In genomic region chr6:31324717-31325116, GRCm38 (mm10) we compare ENCODE assay signal across 10 mouse cellular contexts.
DNase-seq lines count a peak whose midpoint lies in the region; ATAC-seq and TF ChIP-seq lines count a peak whose summit lies in the region.
"Had no signal": no experiment of that assay in that cellular context is flagged by ENCODE, and none has a peak within 500 bp of the region (broad histone marks: within the 10 kb centered on the region; RNA-seq: fewer than 3 reads in every experiment).

No protein-coding gene starts in this region.

- WGBS in hindbrain, embryonic 16.5 days: 45% methylated on average over 6 of the region's 6 CpGs
- 24% methylated on average over 6 of the region's 6 CpGs for WGBS in olfactory bulb, adult 2 months
- 60% methylated on average over 6 of the region's 6 CpGs for WGBS in kidney, embryonic 15.5 days

- TF ChIP-seq CTCF in olfactory bulb, adult 2 months (IDR thresholded peaks at IDR 0.05; ENCODE audit: insufficient read depth, low read depth, low read length): no peak

- no peak overlapping the region for H3K4me3 ChIP-seq in hindbrain, embryonic 16.5 days (ENCODE audit: low read length)
- no peak overlapping the region for H3K4me3 ChIP-seq in olfactory bulb, adult 2 months (ENCODE audit: insufficient read depth, low read depth, low read length)
- no peak overlapping the region for H3K4me3 ChIP-seq in kidney, embryonic 15.5 days (replicated peaks)

- no peak overlapping the region for H3K27ac ChIP-seq in hindbrain, embryonic 16.5 days (ENCODE audit: low read depth, low read length)
- peak overlapping the region; percentile 72 for H3K27ac ChIP-seq in olfactory bulb, adult 2 months (ENCODE audit: insufficient read depth, low read depth, low read length)
- no peak overlapping the region for H3K27ac ChIP-seq in kidney, embryonic 15.5 days

- peak; percentile 56; the same call in 1 of the 2 replicates for ATAC-seq in hindbrain, embryonic 16.5 days
- ATAC-seq in megakaryocyte, adult 5-6 weeks (ENCODE audit: poor library complexity, severe bottlenecking): no peak
- ATAC-seq in kidney, embryonic 15.5 days (replicated peaks; ENCODE audit: low FRiP score): no peak

- H3K4me2 ChIP-seq in hindbrain, embryonic 16.5 days (ENCODE audit: low read length): no peak overlapping the region
- H3K4me2 ChIP-seq in kidney, embryonic 15.5 days: no peak overlapping the region
- H3K4me2 ChIP-seq: lung, embryonic 14.5 days had no signal

- TF ChIP-seq POLR2A in olfactory bulb, adult 2 months (IDR thresholded peaks at IDR 0.05; ENCODE audit: insufficient read depth, low read depth, low read length): no peak

- no peaks in the 10 kb centered on the region for H3K36me3 ChIP-seq in hindbrain, embryonic 16.5 days (ENCODE audit: control insufficient read depth, insufficient read depth, low read length)
- H3K36me3 ChIP-seq in kidney, embryonic 15.5 days: no peaks in the 10 kb centered on the region

- H3K27me3 ChIP-seq in hindbrain, embryonic 16.5 days (replicated peaks; ENCODE audit: control insufficient read depth, insufficient read depth, low read length): no peaks in the 10 kb centered on the region
- H3K27me3 ChIP-seq in kidney, embryonic 15.5 days: no peaks in the 10 kb centered on the region

- peaks cover 6% of the 10 kb centered on the region for H3K4me1 ChIP-seq in hindbrain, embryonic 16.5 days (ENCODE audit: control insufficient read depth, insufficient read depth, low read depth, low read length)
- peaks cover 7% of the 10 kb centered on the region for H3K4me1 ChIP-seq in olfactory bulb, adult 2 months (ENCODE audit: control insufficient read depth, insufficient read depth, low read length)
- H3K4me1 ChIP-seq in kidney, embryonic 15.5 days: no peaks in the 10 kb centered on the region

- no peaks in the 10 kb centered on the region for H3K9me3 ChIP-seq in hindbrain, embryonic 16.5 days (ENCODE audit: control insufficient read depth, low read length)
- H3K9me3 ChIP-seq in kidney, embryonic 15.5 days (replicated peaks): no peaks in the 10 kb centered on the region

- peak; percentile 35 to 64 for DNase-seq in layer of hippocampus, adult 18-20 months (ENCODE audit: low spot score in 2 of 2)
- no peak for DNase-seq in layer of hippocampus, postnatal 25 days (ENCODE audit: extremely low spot score in 1 of 2, low spot score in 1 of 2)
- DNase-seq in NIH3T3 (ENCODE audit: low read depth): peak; percentile 62
- no peak for DNase-seq in thymus, postnatal 4 days
- DNase-seq: heart, postnatal 14 days; lung, embryonic 14.5 days had no signal

- H3K9ac ChIP-seq in hindbrain, embryonic 16.5 days (ENCODE audit: low read depth, low read length): no peak overlapping the region
- no peak overlapping the region for H3K9ac ChIP-seq in kidney, embryonic 15.5 days
- H3K9ac ChIP-seq: lung, embryonic 14.5 days had no signal

Comparison
In these comparisons a context has a peak if more than half of its experiments do, and no peak if none do; other contexts are left out.
1. DNase-seq: peak in layer of hippocampus, adult 18-20 months (2 of 2) and NIH3T3 (single experiment); none in layer of hippocampus, postnatal 25 days (0 of 2) and thymus, postnatal 4 days (single experiment).